Mouse (Mus musculus): Measurements from ENCODE around the gene Daglb.
"Not testable (repeated sequence)": the region's sequence is repeated elsewhere in the genome, so short reads cannot be mapped to it uniquely, and the experiment has no call there.

Gene Daglb

GRCm38 (mm10) chr5:143487193-143487592 is 22.8 kb downstream of the Daglb start:
- DNase-seq (ENCODE audit: low read depth, low spot score), result no peak

DNA sequence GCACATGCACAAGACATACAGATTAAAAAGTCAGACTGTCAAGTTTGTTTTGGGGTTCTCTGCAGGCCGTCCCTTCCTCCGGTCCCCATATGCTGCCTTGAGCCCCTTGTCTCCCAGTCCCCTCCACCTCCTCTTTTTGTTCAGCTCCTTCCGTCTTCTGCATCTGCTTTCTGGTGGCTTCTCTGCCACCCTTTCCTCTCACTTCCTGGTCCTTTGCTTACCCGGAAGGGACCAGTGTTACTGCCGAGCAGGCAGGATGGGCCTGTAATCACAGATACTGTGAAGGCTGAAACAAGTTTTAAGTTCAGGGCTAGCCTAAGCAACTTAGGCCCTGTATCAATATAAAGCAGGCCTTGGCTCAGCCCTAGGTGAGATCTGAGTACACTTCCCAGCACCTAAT is 23.6 kb downstream of the Daglb start:
- DNase-seq (ENCODE audit: low read depth, low spot score), result no peak

- no peak for DNase-seq (ENCODE audit: low read depth, low spot score)
Measured at GRCm38 (mm10) chr5:143489749-143490342, 25.5 kb downstream of the Daglb start.

DNA sequence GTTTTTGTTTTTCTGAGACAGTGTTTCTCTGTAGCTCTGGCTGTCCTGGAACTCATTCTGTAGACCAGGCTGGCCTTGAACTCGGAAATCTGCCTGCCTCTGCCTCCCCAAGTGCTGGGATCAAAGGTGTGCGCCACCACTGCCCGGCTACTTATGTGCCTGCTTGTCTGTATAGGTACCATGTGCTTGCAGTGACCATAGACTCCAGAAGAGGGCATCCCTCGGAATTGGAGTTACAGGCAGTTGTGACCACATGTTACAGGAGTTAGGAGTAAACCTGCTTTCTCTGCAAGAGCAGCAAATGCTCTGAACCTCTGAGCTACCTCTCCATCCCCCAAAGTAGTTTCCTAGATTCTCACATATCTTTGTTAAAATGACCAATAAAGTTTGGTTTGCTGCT is 27.4 kb downstream of the Daglb start:
- no peak for DNase-seq (ENCODE audit: low read depth, low spot score)

GRCm38 (mm10) chr5:143493163-143493562 is 28.8 kb downstream of the Daglb start:
- DNase-seq (ENCODE audit: low read depth, low spot score), result no peak

DNA sequence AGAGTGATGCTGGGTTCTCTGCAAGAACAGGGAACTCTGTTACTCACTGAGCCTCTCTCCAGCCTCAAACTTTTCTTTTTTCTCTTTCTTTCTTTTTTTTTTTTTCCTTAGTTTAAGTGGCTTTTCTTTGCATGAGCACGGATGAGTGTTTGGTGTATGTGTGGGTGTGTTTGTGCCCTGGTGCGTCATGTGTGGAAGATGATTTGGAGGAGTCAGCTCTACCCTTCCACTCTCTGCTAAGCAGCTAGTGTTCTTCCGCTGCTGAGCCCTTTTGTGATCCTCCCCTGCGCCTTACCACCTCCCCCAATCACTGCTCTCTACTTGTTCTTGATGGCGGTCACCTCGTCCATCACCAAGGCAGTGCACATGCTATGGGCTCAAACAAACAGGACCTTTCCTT is 31.3 kb downstream of the Daglb start:
- no peak for DNase-seq (ENCODE audit: low read depth, low spot score)

GRCm38 (mm10) chr5:143497451-143497850 is 33.1 kb downstream of the Daglb start:
- no peak for DNase-seq (ENCODE audit: low read depth, low spot score)

- no peak for DNase-seq (ENCODE audit: low read depth, low spot score)
Measured at GRCm38 (mm10) chr5:143499197-143499596, 34.8 kb downstream of the Daglb start.

DNA sequence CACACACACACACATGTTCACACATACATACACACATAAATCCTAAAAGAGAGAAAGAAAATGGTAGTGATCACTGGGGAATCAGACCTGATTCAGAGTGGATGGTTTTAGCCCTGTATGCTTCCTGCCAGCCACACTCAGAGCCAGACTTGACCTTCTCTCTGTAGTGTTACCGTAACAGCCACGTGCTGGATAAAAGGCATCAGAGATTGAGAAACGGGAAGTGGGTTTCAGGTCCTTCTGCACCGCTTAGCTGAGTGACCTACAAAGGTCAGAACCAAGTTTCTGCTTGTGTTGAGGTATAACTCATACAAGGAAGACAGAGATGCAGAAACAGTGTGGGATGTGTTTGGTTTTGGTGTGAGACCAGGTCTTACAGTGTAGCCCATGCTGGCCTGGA is 35.3 kb downstream of the Daglb start:
- DNase-seq (ENCODE audit: low read depth, low spot score), result no peak

DNA sequence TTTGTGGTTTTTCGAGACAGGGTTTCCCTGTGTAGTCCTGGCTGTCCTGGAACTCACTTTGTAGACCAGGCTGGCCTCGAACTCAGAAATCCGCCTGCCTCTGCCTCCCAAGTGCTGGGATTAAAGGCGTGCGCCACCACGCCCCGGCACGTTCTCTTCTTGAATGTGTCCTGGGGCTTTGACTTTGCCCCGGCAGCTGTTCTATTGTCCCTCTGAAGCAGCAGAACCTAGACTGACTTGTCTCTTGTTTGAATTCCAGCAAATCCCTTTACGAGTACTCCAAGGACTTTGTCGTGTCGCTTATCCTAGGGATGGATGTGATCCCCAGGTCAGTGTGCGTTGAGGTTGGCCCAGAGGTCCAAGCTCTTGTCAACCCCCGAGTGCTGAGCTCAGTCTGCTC is 36.3 kb downstream of the Daglb start:
- not testable (repeated sequence) for DNase-seq (ENCODE audit: low read depth, low spot score)

- no peak for DNase-seq (ENCODE audit: low read depth, low spot score)
Measured at GRCm38 (mm10) chr5:143501140-143501539, 36.8 kb downstream of the Daglb start.

DNA sequence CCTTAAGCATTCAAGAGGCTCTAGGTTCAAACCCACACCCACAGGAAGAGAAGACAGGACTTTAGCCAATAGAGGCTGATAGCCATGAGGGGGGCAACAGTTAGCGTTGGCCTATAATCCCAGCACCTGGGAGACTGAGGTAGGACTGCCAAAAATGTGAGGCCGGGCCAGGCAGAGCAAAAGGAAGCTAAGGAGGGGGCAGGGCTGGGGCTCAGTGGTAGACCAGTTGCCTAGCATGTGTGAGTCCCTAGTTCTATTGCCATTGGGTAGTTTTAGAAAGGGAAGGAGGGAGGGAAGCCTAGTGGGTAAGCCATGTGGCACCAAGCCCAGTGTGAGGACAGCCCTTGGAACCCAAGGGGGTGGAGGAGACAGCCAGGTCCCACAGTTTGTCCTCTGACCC is 37.3 kb downstream of the Daglb start:
- DNase-seq (ENCODE audit: low read depth, low spot score), result no peak

GRCm38 (mm10) chr5:143502899-143503557 is 38.6 kb downstream of the Daglb start:
- no peak for DNase-seq (ENCODE audit: low read depth, low spot score)

- no peak for DNase-seq (ENCODE audit: low read depth, low spot score)
Measured at GRCm38 (mm10) chr5:143503740-143504139, 39.4 kb downstream of the Daglb start.

DNA sequence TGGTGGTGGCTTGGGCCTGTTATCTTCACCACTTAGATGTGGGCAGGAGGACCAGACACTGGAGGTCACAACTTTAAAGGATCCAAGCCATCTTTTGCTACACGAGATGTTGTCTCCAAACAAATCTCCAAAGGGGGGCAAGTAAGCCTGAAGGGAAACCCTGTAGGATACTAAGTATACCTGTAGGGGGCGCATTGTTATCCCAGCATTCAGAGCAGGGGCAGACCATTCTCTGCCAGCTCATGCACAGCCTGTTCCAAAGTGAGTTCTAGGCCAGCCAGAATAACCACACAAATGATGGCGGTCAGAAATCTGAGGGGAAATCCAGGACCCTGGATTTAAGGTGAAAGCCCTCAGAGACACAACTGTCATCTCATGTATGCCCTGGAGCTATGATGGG is 40.1 kb downstream of the Daglb start:
- DNase-seq (ENCODE audit: low read depth, low spot score), result no peak

DNA sequence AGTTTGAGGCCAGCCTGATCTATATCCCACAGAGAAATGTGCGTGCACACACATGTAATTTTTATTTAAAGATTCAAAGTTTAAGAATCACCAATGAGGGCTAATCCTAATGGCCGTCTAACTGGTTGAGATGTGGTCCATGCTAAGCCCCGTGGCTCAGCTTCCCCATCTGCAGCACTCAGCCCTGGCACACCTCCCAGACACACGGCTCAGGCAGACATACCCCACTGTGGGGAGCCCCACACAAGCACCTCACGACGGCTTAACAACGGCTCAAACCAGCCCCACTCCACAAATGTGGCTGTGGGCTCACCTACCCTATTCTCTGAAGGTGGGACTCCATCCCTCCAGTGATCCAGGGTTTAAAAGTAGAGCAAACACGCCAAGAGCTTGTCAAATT is 40.7 kb downstream of the Daglb start:
- DNase-seq (ENCODE audit: low read depth, low spot score), result no peak

DNA sequence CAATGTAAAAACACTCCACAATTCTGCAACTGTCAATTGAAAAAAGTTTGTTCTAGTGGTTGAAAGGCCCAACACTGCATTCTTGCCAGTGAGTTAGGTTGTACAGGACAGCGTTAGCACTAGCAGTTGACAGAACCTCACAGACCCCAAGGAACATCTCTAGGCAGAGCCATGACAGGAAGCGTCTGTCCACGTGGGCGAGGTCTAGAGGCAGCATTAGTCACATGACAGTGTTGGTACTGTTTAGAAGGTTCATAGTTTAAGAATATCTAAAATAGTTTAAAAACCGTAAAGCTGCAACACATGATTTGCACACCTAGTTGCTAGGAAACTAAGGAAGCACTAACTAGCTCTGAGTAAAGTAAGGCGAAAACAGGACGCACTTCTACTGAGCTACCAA is 41.2 kb downstream of the Daglb start:
- no peak for DNase-seq (ENCODE audit: low read depth, low spot score)

DNA sequence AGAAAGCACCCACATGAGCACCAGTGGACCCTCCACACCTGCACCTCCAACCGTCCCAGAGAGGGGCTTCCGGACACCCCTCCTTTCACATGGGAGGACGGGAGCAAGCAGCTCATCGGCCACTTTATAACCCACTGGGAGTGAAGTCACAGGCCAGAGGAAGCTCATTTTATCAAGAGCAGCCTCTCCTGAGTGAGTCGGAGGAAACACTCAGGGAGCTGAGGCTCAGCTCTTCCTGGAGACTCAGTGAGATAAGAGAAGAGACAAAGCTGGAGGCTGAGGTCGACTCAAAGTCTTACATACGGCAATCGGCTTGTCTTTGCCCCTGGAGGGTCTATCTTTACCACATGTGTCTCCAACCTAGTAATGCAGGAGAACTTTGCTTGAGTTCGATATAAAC is 44.9 kb downstream of the Daglb start:
- DNase-seq (ENCODE audit: low read depth, low spot score), result no peak

GRCm38 (mm10) chr5:143509737-143510136 is 45.4 kb downstream of the Daglb start:
- no peak for DNase-seq (ENCODE audit: low read depth, low spot score)

DNA sequence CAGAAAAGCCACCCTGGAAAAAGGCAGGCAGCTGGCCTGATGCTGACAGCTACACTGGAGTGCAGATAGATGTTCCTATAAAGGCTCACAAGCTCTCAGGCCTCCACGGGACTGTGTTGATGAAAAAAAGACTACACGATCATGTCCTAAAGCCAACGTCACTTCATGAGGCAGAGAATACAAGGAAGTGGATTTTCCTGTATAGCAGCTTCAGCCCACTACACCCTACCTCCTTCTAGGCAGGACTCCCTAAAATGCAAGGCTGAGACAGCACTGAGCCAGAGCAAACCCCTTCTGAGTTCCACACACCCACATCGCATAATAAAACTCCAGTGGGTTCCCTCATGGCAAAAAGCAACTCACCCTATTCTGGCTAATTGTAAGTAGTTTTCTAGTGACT is 47.2 kb downstream of the Daglb start:
- no peak for DNase-seq (ENCODE audit: low read depth, low spot score)

- DNase-seq (ENCODE audit: low read depth, low spot score), result no peak
Measured at GRCm38 (mm10) chr5:143512305-143512704, 47.9 kb downstream of the Daglb start.

DNA sequence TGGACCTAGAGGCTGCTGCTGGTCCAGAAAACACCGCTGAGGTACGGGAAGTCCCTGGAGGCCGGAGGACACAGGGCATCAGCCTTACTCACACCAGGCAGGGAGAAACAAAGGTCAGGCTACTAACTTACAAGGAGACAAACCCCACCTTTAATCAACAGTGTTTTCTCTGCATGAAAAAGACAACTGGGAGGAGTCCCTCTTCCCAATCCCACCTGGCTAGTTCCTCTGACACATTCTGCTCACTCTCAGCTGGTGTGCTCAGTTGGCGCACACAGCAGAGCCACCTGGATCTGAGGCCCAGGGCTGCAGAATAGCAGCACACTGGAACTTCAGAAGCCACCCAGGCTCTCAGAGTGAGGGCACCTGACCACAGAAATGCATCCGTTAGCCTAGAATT is 50.5 kb downstream of the Daglb start:
- DNase-seq (ENCODE audit: low read depth, low spot score), result no peak

GRCm38 (mm10) chr5:143517005-143517404 is 52.6 kb downstream of the Daglb start:
- DNase-seq (ENCODE audit: low read depth, low spot score), result no peak

- no peak for DNase-seq (ENCODE audit: low read depth, low spot score)
Measured at GRCm38 (mm10) chr5:143517436-143517835, 53.1 kb downstream of the Daglb start.
